ENCODE assay signal across 21 mouse cellular contexts in the genomic region with DNA sequence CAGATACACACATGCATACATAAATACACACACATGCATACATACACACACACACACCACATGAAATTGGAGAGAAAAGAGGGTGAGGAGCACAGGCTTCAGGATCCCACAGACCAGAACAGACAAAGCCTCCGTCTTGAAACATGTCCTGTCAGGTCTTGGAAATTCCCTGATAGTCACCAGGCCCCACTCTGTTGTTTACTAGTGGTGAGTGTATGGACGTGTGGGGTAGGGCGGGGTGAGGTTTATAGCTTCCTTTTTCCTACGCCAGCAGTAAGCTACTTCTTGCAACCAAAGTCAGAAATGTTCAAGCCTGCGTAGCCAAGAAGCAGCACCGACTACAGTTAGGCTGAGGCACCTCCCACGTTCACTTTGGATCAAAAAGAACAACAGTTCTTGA. TPM values are rescaled to one million over a fixed set of nuclear protein-coding genes. Genes with fewer than 3 reads are reported as not detected.
DNase-seq lines count a peak whose midpoint lies in the region; ATAC-seq and TF ChIP-seq lines count a peak whose summit lies in the region.
"Had no signal": no experiment of that assay in that cellular context is flagged by ENCODE, and none has a peak within 500 bp of the region (broad histone marks: within the 10 kb centered on the region; RNA-seq: fewer than 3 reads in every experiment).

No protein-coding gene starts in this region.

- no peak for TF ChIP-seq CTCF in lung, adult 2 months (IDR thresholded peaks at IDR 0.05; ENCODE audit: insufficient read depth, low read length)

- H3K27me3 ChIP-seq in midbrain, embryonic 13.5 days = no peaks in the 10 kb centered on the region
- H3K27me3 ChIP-seq: forebrain, embryonic 15.5 days; Patski had no signal

- H3K9me3 ChIP-seq in midbrain, embryonic 13.5 days = no peaks in the 10 kb centered on the region
- H3K9me3 ChIP-seq: forebrain, embryonic 15.5 days; liver, embryonic 13.5 days had no signal

- 45% methylated on average over 7 of the region's 7 CpGs for WGBS in lung, adult 2 months
- 84% methylated on average over 7 of the region's 7 CpGs for WGBS in midbrain, embryonic 13.5 days

- no peaks in the 10 kb centered on the region; the same call in 1 of the 2 replicates for H3K4me1 ChIP-seq in lung, adult 2 months (ENCODE audit: control insufficient read depth, insufficient read depth, low read length)
- no peaks in the 10 kb centered on the region for H3K4me1 ChIP-seq in midbrain, embryonic 13.5 days (replicated peaks)
- H3K4me1 ChIP-seq: liver, embryonic 13.5 days had no signal

- no peak overlapping the region for H3K4me3 ChIP-seq in lung, adult 2 months (replicated peaks; ENCODE audit: extremely low read depth, low read depth, low read length)
- H3K4me3 ChIP-seq in midbrain, embryonic 13.5 days (replicated peaks) = no peak overlapping the region
- H3K4me3 ChIP-seq: forebrain, embryonic 15.5 days; gastrocnemius, adult 2 months; liver, embryonic 13.5 days had no signal

- H3K4me2 ChIP-seq in midbrain, embryonic 13.5 days (replicated peaks) = no peak overlapping the region
- H3K4me2 ChIP-seq: forebrain, embryonic 15.5 days; heart, embryonic 11.5 days; liver, embryonic 13.5 days had no signal

- no peak overlapping the region for H3K9ac ChIP-seq in midbrain, embryonic 13.5 days (replicated peaks)
- H3K9ac ChIP-seq: forebrain, embryonic 15.5 days; liver, embryonic 13.5 days had no signal

- peak; percentile 42 for DNase-seq in lung, postnatal 25 days (ENCODE audit: low spot score)
- DNase-seq in lung, adult 2 months = no peak
- DNase-seq in CD8-positive naive resting alpha-beta T cell, adult 2 months (ENCODE audit: low read depth in 2 of 2, low spot score in 2 of 2) = peak; percentile 74 to 79
- no peak for DNase-seq in layer of hippocampus, adult 18-20 months (ENCODE audit: low spot score in 2 of 2)
- DNase-seq in thymus, postnatal 14 days = no peak
- DNase-seq: adrenal gland, postnatal 14 days; cerebellum, adult 11-12 months; gastrocnemius, adult 2 months; heart, postnatal 4 days; kidney, adult 11 months; kidney, postnatal 14 days; left cerebral cortex, postnatal 4 days; liver, embryonic 13.5 days; right cerebral cortex, postnatal 14 days; thymus, postnatal 4 days had no signal

- ATAC-seq in hematopoietic stem cell, adult 5-6 weeks (replicated peaks in 1 of 2; ENCODE audit: insufficient read depth in 1 of 2, low FRiP score in 2 of 2, low TSS enrichment in 1 of 2, low read depth in 1 of 2, poor library complexity in 2 of 2, severe bottlenecking in 2 of 2) = peak; percentile 59 to 63
- ATAC-seq in neutrophil, adult 5-6 weeks (ENCODE audit: extremely low read depth, insufficient number of reproducible peaks, low FRiP score, poor library complexity, severe bottlenecking) = peak; percentile 50
- ATAC-seq in midbrain, embryonic 13.5 days = no peak
- ATAC-seq: forebrain, embryonic 15.5 days; Patski had no signal

- H3K36me3 ChIP-seq in midbrain, embryonic 13.5 days = no peaks in the 10 kb centered on the region
- H3K36me3 ChIP-seq: forebrain, embryonic 15.5 days; liver, embryonic 13.5 days had no signal

- no peak overlapping the region for H3K27ac ChIP-seq in midbrain, embryonic 13.5 days
- H3K27ac ChIP-seq: forebrain, embryonic 15.5 days; gastrocnemius, adult 2 months; liver, embryonic 13.5 days had no signal

- no peak for TF ChIP-seq POLR2A in lung, adult 2 months (IDR thresholded peaks at IDR 0.05; ENCODE audit: borderline replicate concordance, extremely low read depth, low read depth, low read length)

RNA-seq across cellular contexts. Expression of gene Gpr68, which starts 24.8 kb away (rescaled TPM):
- polyA plus RNA-seq in lung, adult 2 months (2012; rRNA removed) = 3.2 and 4.2 TPM in 2 replicates
- 0.30 and 0.56 TPM in 2 replicates for total RNA-seq in hematopoietic stem cell, adult 5-6 weeks (2017)
- 5.1 and 6.4 TPM in 2 replicates for total RNA-seq in neutrophil, adult 5-6 weeks (2017)
- 1.5 and 1.6 TPM in 2 replicates for polyA plus RNA-seq in midbrain, embryonic 13.5 days (2015; fragmentation: Nextera tagmentation; extraction: Ambion mirVana)
- total RNA-seq in layer of hippocampus, adult 18-20 months (2021) = 10 to 100 TPM; 18.7 to 21.5 TPM

Comparison
In these comparisons a context has a peak if more than half of its experiments do, and no peak if none do; other contexts are left out.
1. DNase-seq: peak in lung, postnatal 25 days (single experiment) and CD8-positive naive resting alpha-beta T cell, adult 2 months (2 of 2); none in lung, adult 2 months (single experiment), layer of hippocampus, adult 18-20 months (0 of 2) and thymus, postnatal 14 days (single experiment).